Mouse (Mus musculus): ENCODE data around the gene Wapl. TPM values are rescaled to one million over a fixed set of nuclear protein-coding genes. Genes with fewer than 3 reads are reported as not detected.

Wapl gene
- polyA plus RNA-seq (2015; fragmentation: Illumina TruSeq; extraction: RNeasy Lipid Tissue Mini Kit (QIAGEN cat#74804); ENCODE audit: insufficient read depth, low replicate concordance), result 87.7 TPM

GRCm38 (mm10) chr14:34673395-34674228 lies at the start of gene Wapl:
Wapl (plus strand) TSS chr14:34673928.

Other genes with a start within 250 kb of the Wapl start
- 12.9 TPM for gene Bmpr1a, start 170.6 kb upstream of the Wapl start, polyA plus RNA-seq (2015; fragmentation: Illumina TruSeq; extraction: RNeasy Lipid Tissue Mini Kit (QIAGEN cat#74804); ENCODE audit: insufficient read depth, low replicate concordance)
- gene 9230112D13Rik, start 151.1 kb upstream of the Wapl start, polyA plus RNA-seq (2015; fragmentation: Illumina TruSeq; extraction: RNeasy Lipid Tissue Mini Kit (QIAGEN cat#74804); ENCODE audit: insufficient read depth, low replicate concordance), result not detected
- 0.47 TPM for gene Ldb3, start 85.2 kb upstream of the Wapl start, polyA plus RNA-seq (2015; fragmentation: Illumina TruSeq; extraction: RNeasy Lipid Tissue Mini Kit (QIAGEN cat#74804); ENCODE audit: insufficient read depth, low replicate concordance)
- not detected for gene Opn4, start 73.8 kb upstream of the Wapl start, polyA plus RNA-seq (2015; fragmentation: Illumina TruSeq; extraction: RNeasy Lipid Tissue Mini Kit (QIAGEN cat#74804); ENCODE audit: insufficient read depth, low replicate concordance)
- not detected for gene Grid1, start 146.2 kb downstream of the Wapl start, polyA plus RNA-seq (2015; fragmentation: Illumina TruSeq; extraction: RNeasy Lipid Tissue Mini Kit (QIAGEN cat#74804); ENCODE audit: insufficient read depth, low replicate concordance)

Measured in spleen, adult 10 weeks (tissue).